8 mouse cellular contexts compared by ENCODE assay signal in the genomic region with DNA sequence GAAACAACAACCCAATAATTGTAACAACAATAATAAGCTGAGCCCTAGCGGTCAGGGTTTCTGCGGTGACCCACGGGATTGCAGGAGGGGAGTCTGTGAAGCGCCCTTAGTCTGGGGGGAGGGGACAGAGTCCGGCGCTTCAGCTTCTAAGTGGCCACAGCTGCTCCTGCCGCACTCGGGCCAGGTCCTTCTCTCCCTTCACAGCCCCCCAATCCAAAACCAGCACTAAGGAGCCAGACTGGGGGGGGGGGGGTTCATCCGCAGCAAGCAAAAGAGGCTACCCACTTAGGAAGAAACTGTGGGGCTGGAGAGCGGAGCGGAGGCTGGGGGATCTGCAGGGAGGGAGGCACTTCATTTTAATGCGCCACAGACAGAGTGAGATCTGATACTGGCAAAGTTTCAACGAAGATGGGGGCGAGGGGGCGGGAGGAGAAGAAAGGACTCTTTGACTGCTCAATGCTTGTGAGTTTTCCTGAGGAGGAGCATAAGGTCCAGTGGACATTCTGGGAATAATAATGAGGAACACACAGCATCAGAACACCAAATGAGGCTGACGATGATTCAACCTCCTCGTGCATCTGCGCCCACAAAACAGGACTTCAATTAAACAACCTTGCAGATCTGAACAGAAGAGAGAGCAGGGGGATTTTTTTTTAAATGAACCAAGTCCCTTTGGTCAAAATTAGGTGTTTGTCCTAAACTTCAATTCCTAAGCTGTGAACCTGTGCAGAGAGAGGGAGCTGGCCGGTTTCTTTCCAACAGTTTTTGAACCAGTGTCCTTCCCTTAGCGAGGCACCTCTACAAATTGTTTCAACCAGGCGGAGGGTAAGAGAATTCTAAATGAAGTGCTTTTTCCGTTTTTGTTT.
A peak's percentile ranks its signal among the peaks of the same experiment; 100 is the strongest.
DNase-seq lines count a peak whose midpoint lies in the region; ATAC-seq and TF ChIP-seq lines count a peak whose summit lies in the region.

No protein-coding gene starts in this region.

- TF ChIP-seq CTCF in kidney, postnatal 0 days (IDR thresholded peaks at IDR 0.05; ENCODE audit: low read depth): 0 out of 2 replicates have a peak, but pooled peaks have one; percentile 21
- TF ChIP-seq CTCF in kidney, adult 2 months (conservative IDR thresholded peaks at IDR 0.05; ENCODE audit: insufficient read depth, insufficient read length, low read depth, low read length): no peak
- TF ChIP-seq CTCF in left cerebral cortex, adult 2 months (IDR thresholded peaks at IDR 0.05): peak; percentile 11; the same call in 1 of the 2 replicates

- ATAC-seq in kidney, postnatal 0 days (replicated peaks; ENCODE audit: low FRiP score, low read depth): peak; percentile 86
- ATAC-seq in midbrain, embryonic 14.5 days (ENCODE audit: low FRiP score, low TSS enrichment): peak; percentile 89

- no peaks in the 10 kb centered on the region for H3K36me3 ChIP-seq in kidney, postnatal 0 days (ENCODE audit: insufficient read depth, low read length)
- no peaks in the 10 kb centered on the region for H3K36me3 ChIP-seq in kidney, adult 2 months (ENCODE audit: control insufficient read depth, insufficient read depth, low read length)
- no peaks in the 10 kb centered on the region for H3K36me3 ChIP-seq in midbrain, embryonic 14.5 days (ENCODE audit: control insufficient read depth, insufficient read depth, low read length)

- 0 out of 2 replicates have a peak, but pooled peaks cover 5% of the 10 kb centered on the region for H3K4me1 ChIP-seq in kidney, postnatal 0 days (replicated peaks; ENCODE audit: insufficient read depth, low read length)
- no peaks in the 10 kb centered on the region for H3K4me1 ChIP-seq in kidney, adult 2 months (ENCODE audit: control insufficient read depth, insufficient read depth, low read length)
- H3K4me1 ChIP-seq in midbrain, embryonic 14.5 days (ENCODE audit: control insufficient read depth, insufficient read depth, low read length): peaks cover 10% of the 10 kb centered on the region; the same call in 1 of the 2 replicates

- H3K27me3 ChIP-seq in kidney, postnatal 0 days (ENCODE audit: insufficient read depth, low read length): no peaks in the 10 kb centered on the region
- H3K27me3 ChIP-seq in kidney, adult 2 months (replicated peaks; ENCODE audit: control insufficient read depth, insufficient read depth, low read length): no peaks in the 10 kb centered on the region; the same call in 1 of the 2 replicates
- H3K27me3 ChIP-seq in midbrain, embryonic 14.5 days (ENCODE audit: control insufficient read depth, insufficient read depth, low read length): no peaks in the 10 kb centered on the region

- 4% methylated on average over 22 of the region's 22 CpGs for WGBS in kidney, postnatal 0 days
- WGBS in kidney, adult 2 months: 7% methylated on average over 22 of the region's 22 CpGs
- 1% methylated on average over 22 of the region's 22 CpGs for WGBS in midbrain, embryonic 14.5 days

- TF ChIP-seq POLR2A in kidney, adult 2 months (IDR thresholded peaks at IDR 0.05; ENCODE audit: low read depth, low read length): no peak

- H3K27ac ChIP-seq in kidney, postnatal 0 days: no peak overlapping the region
- H3K27ac ChIP-seq in kidney, adult 2 months (ENCODE audit: insufficient read depth, low read depth, low read length): no peak overlapping the region
- peak overlapping the region; percentile 80 for H3K27ac ChIP-seq in left cerebral cortex, adult 2 months
- peak overlapping the region; percentile 83 for H3K27ac ChIP-seq in midbrain, embryonic 14.5 days (replicated peaks; ENCODE audit: low read depth, low read length)

- DNase-seq in kidney, postnatal 0 days (ENCODE audit: low spot score): peak; percentile 81
- no peak for DNase-seq in kidney, adult 2 months
- DNase-seq in cerebellum, postnatal 36 days: peak; percentile 11 to 12
- peak; percentile 41 to 70 for DNase-seq in frontal cortex, postnatal 36 days (ENCODE audit: low spot score in 2 of 2)
- DNase-seq in left cerebral cortex, adult 2 months (ENCODE audit: extremely low spot score in 1 of 2, low spot score in 2 of 2): peak; percentile 39 to 75
- DNase-seq in midbrain, embryonic 14.5 days: peak; percentile 85
- DNase-seq in testis, postnatal 14 days (ENCODE audit: low spot score): peak; percentile 24
- no peak for DNase-seq in natural killer cell, adult 2 months (ENCODE audit: low spot score in 2 of 2)

- H3K4me2 ChIP-seq in kidney, postnatal 0 days (ENCODE audit: low read length): peak overlapping the region; percentile 74
- H3K4me2 ChIP-seq in midbrain, embryonic 14.5 days (ENCODE audit: low read length): peak overlapping the region; percentile 63

- intact Hi-C loops in left cerebral cortex, adult 2 months (cut with DNase I): loop anchor here (5.0 to 10.0 kb wide), 5 partner anchors 61 to 1106 kb away; no protein-coding TSS in a partner anchor

- H3K4me3 ChIP-seq in kidney, postnatal 0 days (replicated peaks; ENCODE audit: low read depth, low read length): peak overlapping the region; percentile 42
- H3K4me3 ChIP-seq in kidney, adult 2 months (ENCODE audit: insufficient read depth, low read depth, low read length): no peak overlapping the region
- peak overlapping the region; percentile 24 for H3K4me3 ChIP-seq in left cerebral cortex, adult 2 months
- peak overlapping the region; percentile 40 for H3K4me3 ChIP-seq in midbrain, embryonic 14.5 days (replicated peaks; ENCODE audit: low read depth, low read length)

- H3K9me3 ChIP-seq in kidney, postnatal 0 days (replicated peaks; ENCODE audit: low read length): no peaks in the 10 kb centered on the region
- no peaks in the 10 kb centered on the region for H3K9me3 ChIP-seq in midbrain, embryonic 14.5 days (ENCODE audit: control insufficient read depth, low read length)

- H3K9ac ChIP-seq in kidney, postnatal 0 days (ENCODE audit: low read depth, low read length): peak overlapping the region; percentile 42; the same call in 1 of the 2 replicates
- peak overlapping the region; percentile 47 for H3K9ac ChIP-seq in midbrain, embryonic 14.5 days (replicated peaks; ENCODE audit: low read length)

Comparison
In these comparisons a context has a peak if more than half of its experiments do, and no peak if none do; other contexts are left out.
1. DNase-seq: peak in kidney, postnatal 0 days (single experiment), cerebellum, postnatal 36 days (2 of 2), frontal cortex, postnatal 36 days (2 of 2), left cerebral cortex, adult 2 months (2 of 2), midbrain, embryonic 14.5 days (single experiment) and testis, postnatal 14 days (single experiment); none in kidney, adult 2 months (single experiment) and natural killer cell, adult 2 months (0 of 2).
2. H3K27ac ChIP-seq: peak in left cerebral cortex, adult 2 months (single experiment) and midbrain, embryonic 14.5 days (single experiment); none in kidney, postnatal 0 days (single experiment) and kidney, adult 2 months (single experiment).